Mouse (Mus musculus) G1E (cell line): ENCODE results near the gene Fermt2. TPM values are rescaled to one million over a fixed set of nuclear protein-coding genes. Genes with fewer than 3 reads are reported as not detected.

Experiments
- ATAC-seq: 2 replicates; pipeline ENCODE4 v1.8.0; 2016; ENCODE audit warnings: mild to moderate bottlenecking; ENCODE audit not compliant: insufficient number of reproducible peaks, poor library complexity, low FRiP score, severe bottlenecking; ENCODE audit errors: extremely low read depth
- DNase-seq: peaks from one replicate; pipeline ENCODE4 v3.0.0; 2012; ENCODE audit warnings: low spot score
- H3K27me3 ChIP-seq: 2 replicates; pipeline ENCODE4 v1.6.1; 2012; ENCODE audit warnings: mild to moderate bottlenecking, low read length, inconsistent platforms; ENCODE audit not compliant: insufficient read depth
- H3K36me3 ChIP-seq: replicated peaks from 2 replicates; pipeline ENCODE3; 2012; ENCODE audit warnings: mild to moderate bottlenecking, inconsistent platforms
- H3K4me1 ChIP-seq: 2 replicates; pipeline ENCODE4 v1.6.1; 2012; ENCODE audit warnings: low read depth, low read length, inconsistent platforms, mixed read lengths; ENCODE audit not compliant: insufficient read depth
- H3K4me3 ChIP-seq: 2 replicates; pipeline ENCODE4 v1.5.1; 2012; ENCODE audit warnings: low read depth, mild to moderate bottlenecking, inconsistent platforms, low read length, moderate library complexity, mixed read lengths
- H3K9me3 ChIP-seq: replicated peaks from 2 replicates; pipeline ENCODE4 v1.6.1; 2012; ENCODE audit warnings: inconsistent platforms
- CTCF ChIP-seq: IDR thresholded peaks from 2 replicates; pipeline ENCODE4 v1.5.1; 2012; ENCODE audit warnings: low read depth, low read length, inconsistent platforms, mixed read lengths
- GATA1 ChIP-seq: IDR thresholded peaks from 2 replicates; pipeline ENCODE4 v1.6.1; 2012; ENCODE audit warnings: borderline replicate concordance, low read length, inconsistent platforms, mixed read lengths
- GATA2 ChIP-seq: IDR thresholded peaks from 2 replicates; pipeline ENCODE4 v1.6.1; 2012; ENCODE audit warnings: low read depth, low read length, inconsistent platforms, borderline replicate concordance
- POLR2AphosphoS5 ChIP-seq: IDR thresholded peaks from 2 replicates; pipeline ENCODE4 v1.6.1; 2012; ENCODE audit warnings: low read depth, low read length, inconsistent platforms; ENCODE audit not compliant: insufficient replicate concordance
- TAL1 ChIP-seq: conservative IDR thresholded peaks from 2 replicates; pipeline ENCODE4 v1.6.1; 2012; ENCODE audit warnings: low read depth, low read length, inconsistent platforms, mixed read lengths
- polyA plus RNA-seq: library from polyadenylated mRNA; stranded (reverse); fragments of >175 nt; gene quantifications from 2 replicates; pipeline ENCODE4 v1.2.3, GENCODE M21; 2012
- total RNA-seq, 2 experiments: library from RNA; stranded (forward) in 1 of 2; stranded (reverse) in 1 of 2; fragments of 200-1000 nt in 1 of 2; fragments of >200 nt in 1 of 2; fragmentation: Nextera tagmentation in 1 of 2; gene quantifications; 2 replicates each; pipeline ENCODE4 v1.2.3; 2014 to 2017

The Fermt2 gene
- total and polyA plus RNA-seq, 3 experiments: 0.60 TPM; not detected in 2

GRCm38 (mm10) chr14:45423220-45423619 lies 106.7 kb downstream of the Fermt2 start:
- DNase-seq (no peak), ATAC-seq (no peak)
- Histone ChIP-seq H3K36me3 (no peaks in the 10 kb centered on the region), H3K9me3 (peaks cover 7% of the 10 kb centered on the region), H3K4me3 (no peak overlapping the region), H3K27me3 (peaks cover 4% of the 10 kb centered on the region; the same call in 1 of the 2 replicates), H3K4me1 (no peaks in the 10 kb centered on the region)
- TF ChIP-seq GATA1 (no peak), CTCF (peak; percentile 35; the same call in 1 of the 2 replicates), TAL1 (no peak)

- Histone ChIP-seq H3K4me3 (no peak overlapping the region), H3K9me3 (peaks cover 4% of the 10 kb centered on the region), H3K4me1 (no peaks in the 10 kb centered on the region), H3K27me3 (peaks cover 4% of the 10 kb centered on the region; the same call in 1 of the 2 replicates), H3K36me3 (no peaks in the 10 kb centered on the region)
- DNase-seq (no peak), ATAC-seq (no peak)
- TF ChIP-seq TAL1 (no peak), GATA1 (no peak), POLR2AphosphoS5 (no peak), CTCF (no peak), GATA2 (no peak)
Observed at GRCm38 (mm10) chr14:45422371-45422770, 107.5 kb downstream of the Fermt2 start.

- Histone ChIP-seq H3K27me3 (peaks cover 7% of the 10 kb centered on the region; the same call in 1 of the 2 replicates), H3K36me3 (no peaks in the 10 kb centered on the region), H3K9me3 (no peaks in the 10 kb centered on the region), H3K4me3 (no peak overlapping the region), H3K4me1 (0 out of 2 replicates have a peak, but pooled peaks cover 6% of the 10 kb centered on the region)
- TF ChIP-seq GATA2 (no peak), TAL1 (no peak), CTCF (no peak), GATA1 (no peak), POLR2AphosphoS5 (no peak)
- no peak for ATAC-seq
- no peak for DNase-seq
Observed at GRCm38 (mm10) chr14:45419323-45419722, 110.6 kb downstream of the Fermt2 start.

- Histone ChIP-seq H3K4me1 (0 out of 2 replicates have a peak, but pooled peaks cover 6% of the 10 kb centered on the region), H3K36me3 (no peaks in the 10 kb centered on the region), H3K4me3 (no peak overlapping the region), H3K27me3 (peaks cover 7% of the 10 kb centered on the region; the same call in 1 of the 2 replicates), H3K9me3 (no peaks in the 10 kb centered on the region)
- ATAC-seq (no peak), DNase-seq (no peak)
- no peak for TF ChIP-seq CTCF
- TF ChIP-seq GATA1: no peak
- no peak for TF ChIP-seq POLR2AphosphoS5
- no peak for TF ChIP-seq TAL1
Observed at GRCm38 (mm10) chr14:45418553-45418952, 111.4 kb downstream of the Fermt2 start.

GRCm38 (mm10) chr14:45416265-45416664 lies 113.7 kb downstream of the Fermt2 start:
- Histone ChIP-seq H3K36me3 (no peaks in the 10 kb centered on the region), H3K4me1 (0 out of 2 replicates have a peak, but pooled peaks cover 6% of the 10 kb centered on the region), H3K9me3 (no peaks in the 10 kb centered on the region), H3K4me3 (no peak overlapping the region), H3K27me3 (peaks cover 8% of the 10 kb centered on the region; the same call in 1 of the 2 replicates)
- ATAC-seq (no peak), DNase-seq (no peak)
- TF ChIP-seq TAL1 (no peak), CTCF (no peak), GATA1 (no peak), GATA2 (no peak), POLR2AphosphoS5 (no peak)

Other genes starting within 250 kb of the Fermt2 start
- 523 and 551 TPM in 2 replicates for gene Ero1l, start 211.3 kb downstream of the Fermt2 start, total RNA-seq (2014; fragmentation: Nextera tagmentation)
- gene Ero1l, start 211.3 kb downstream of the Fermt2 start, total RNA-seq (2017): 603 and 672 TPM in 2 replicates
- gene Ero1l, start 211.3 kb downstream of the Fermt2 start, polyA plus RNA-seq: 9.0 and 11.8 TPM in 2 replicates
- gene Psmc6, start 200.3 kb downstream of the Fermt2 start, total RNA-seq (2014; fragmentation: Nextera tagmentation): 223 and 309 TPM in 2 replicates
- gene Psmc6, start 200.3 kb downstream of the Fermt2 start, total RNA-seq (2017): 318 and 319 TPM in 2 replicates
- gene Psmc6, start 200.3 kb downstream of the Fermt2 start, polyA plus RNA-seq: 10.5 and 11.5 TPM in 2 replicates
- 37.3 and 42.9 TPM in 2 replicates for gene Styx, start 179.0 kb downstream of the Fermt2 start, total RNA-seq (2014; fragmentation: Nextera tagmentation)
- 30.7 and 33.3 TPM in 2 replicates for gene Styx, start 179.0 kb downstream of the Fermt2 start, total RNA-seq (2017)
- gene Styx, start 179.0 kb downstream of the Fermt2 start, polyA plus RNA-seq: 102 and 142 TPM in 2 replicates
- 35.2 and 38.5 TPM in 2 replicates for gene Gnpnat1, start 125.2 kb downstream of the Fermt2 start, total RNA-seq (2014; fragmentation: Nextera tagmentation)
- gene Gnpnat1, start 125.2 kb downstream of the Fermt2 start, total RNA-seq (2017): 20.2 and 20.9 TPM in 2 replicates
- gene Gnpnat1, start 125.2 kb downstream of the Fermt2 start, polyA plus RNA-seq: 4.8 and 6.2 TPM in 2 replicates
- 52.3 and 55.2 TPM in 2 replicates for gene Ddhd1, start 128.0 kb upstream of the Fermt2 start, total RNA-seq (2014; fragmentation: Nextera tagmentation)
- 31.1 and 31.5 TPM in 2 replicates for gene Ddhd1, start 128.0 kb upstream of the Fermt2 start, total RNA-seq (2017)
- gene Ddhd1, start 128.0 kb upstream of the Fermt2 start, polyA plus RNA-seq: 8.5 TPM in 2 replicates